Mouse (Mus musculus): Measurements from ENCODE around the gene Gabbr2.

DNA sequence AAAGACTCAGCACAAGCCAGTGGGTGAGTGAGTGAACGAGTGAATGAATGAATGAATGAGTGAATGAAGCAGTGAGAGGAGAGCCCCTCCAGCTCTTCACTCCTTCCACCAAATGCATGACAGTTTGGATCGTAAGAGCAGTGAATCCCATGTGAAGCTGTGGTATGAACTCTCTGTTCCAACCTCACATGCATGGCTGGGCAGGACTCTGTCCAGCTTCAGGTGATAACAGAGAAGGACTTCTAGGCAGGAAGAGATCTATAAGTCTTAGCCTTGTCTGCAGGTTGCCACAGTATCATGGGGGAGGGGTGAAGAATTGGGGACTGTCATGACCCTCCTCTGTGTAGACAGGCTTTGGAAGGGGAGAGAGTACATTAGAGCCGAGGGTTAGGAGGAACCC is 122.8 kb downstream of the Gabbr2 start:
- TF ChIP-seq CTCF (IDR thresholded peaks at IDR 0.05; ENCODE audit: control insufficient read depth, insufficient read depth, insufficient read length) = no peak
- TF ChIP-seq MYOD1 (IDR thresholded peaks at IDR 0.05; ENCODE audit: control insufficient read depth, insufficient read length, low read depth) = no peak
- no peak for TF ChIP-seq MAX (IDR thresholded peaks at IDR 0.05)
- no peak for TF ChIP-seq CEBPB (IDR thresholded peaks at IDR 0.05; ENCODE audit: low read depth)
- TF ChIP-seq MYOG (IDR thresholded peaks at IDR 0.05; ENCODE audit: control insufficient read depth, extremely low read depth, insufficient read length) = no peak
- no peak for TF ChIP-seq USF1 (IDR thresholded peaks at IDR 0.05; ENCODE audit: low read depth)
- TF ChIP-seq FOSL1 (IDR thresholded peaks at IDR 0.05; ENCODE audit: insufficient read depth, low read length, poor library complexity, severe bottlenecking) = no peak

All from C2C12 (cell line).